Mouse (Mus musculus) limb, embryonic 15.5 days (tissue): ENCODE results near the gene 5730522E02Rik. TPM values are rescaled to one million over a fixed set of nuclear protein-coding genes. Genes with fewer than 3 reads are reported as not detected.
"Not testable (repeated sequence)": the region's sequence is repeated elsewhere in the genome, so short reads cannot be mapped to it uniquely, and the experiment has no call there.

Experiments used
- ATAC-seq: fragments of 200-750 bp; cut with Nextera tagmentation; 2 replicates; pipeline ENCODE4 v1.8.0; 2017; ENCODE audit warnings: low read depth, moderate TSS enrichment; ENCODE audit not compliant: insufficient number of reproducible peaks, low FRiP score, low TSS enrichment
- H3K27ac ChIP-seq: fragments of 300-500 bp; sonication (generic); 2 replicates; pipeline ENCODE4 v1.5.1; 2015; ENCODE audit warnings: moderate library complexity, mild to moderate bottlenecking, inconsistent platforms
- H3K27me3 ChIP-seq: fragments of 300-500 bp; sonication (generic); 2 replicates; pipeline ENCODE4 v1.6.1; 2015; ENCODE audit warnings: inconsistent platforms
- H3K36me3 ChIP-seq: fragments of 300-500 bp; sonication (generic); 2 replicates; pipeline ENCODE4 v1.6.1; 2015; ENCODE audit warnings: inconsistent platforms
- H3K4me1 ChIP-seq: fragments of 300-500 bp; sonication (generic); 2 replicates; pipeline ENCODE4 v1.6.1; 2015; ENCODE audit warnings: inconsistent platforms
- H3K4me2 ChIP-seq: fragments of 300-500 bp; sonication (generic); 2 replicates; pipeline ENCODE4 v1.6.1; 2015; ENCODE audit warnings: mild to moderate bottlenecking, inconsistent platforms
- H3K4me3 ChIP-seq: fragments of 300-500 bp; sonication (generic); 2 replicates; pipeline ENCODE4 v1.5.1; 2015; ENCODE audit warnings: mild to moderate bottlenecking, inconsistent platforms
- H3K9ac ChIP-seq: fragments of 300-500 bp; sonication (generic); 2 replicates; pipeline ENCODE4 v1.6.1; 2015; ENCODE audit warnings: inconsistent platforms
- H3K9me3 ChIP-seq: fragments of 300-500 bp; sonication (generic); 2 replicates; pipeline ENCODE4 v1.6.1; 2016; ENCODE audit warnings: inconsistent platforms
- WGBS: fragments of 180-500 bp; shearing (Covaris S2); methylation state at CpG from one replicate; pipeline ENCODE4 v1.1.7; 2015; 5-methylcytosine and 5-hydroxymethylcytosine counted together
- polyA plus RNA-seq: library from polyadenylated mRNA; unstranded; fragments of >200 nt; fragmentation: Nextera tagmentation; extraction: Ambion mirVana; gene quantifications from 2 replicates; pipeline ENCODE4 v1.2.1, GENCODE M21; 2015

Gene 5730522E02Rik
- 2.2 and 3.4 TPM in 2 replicates for polyA plus RNA-seq

DNA sequence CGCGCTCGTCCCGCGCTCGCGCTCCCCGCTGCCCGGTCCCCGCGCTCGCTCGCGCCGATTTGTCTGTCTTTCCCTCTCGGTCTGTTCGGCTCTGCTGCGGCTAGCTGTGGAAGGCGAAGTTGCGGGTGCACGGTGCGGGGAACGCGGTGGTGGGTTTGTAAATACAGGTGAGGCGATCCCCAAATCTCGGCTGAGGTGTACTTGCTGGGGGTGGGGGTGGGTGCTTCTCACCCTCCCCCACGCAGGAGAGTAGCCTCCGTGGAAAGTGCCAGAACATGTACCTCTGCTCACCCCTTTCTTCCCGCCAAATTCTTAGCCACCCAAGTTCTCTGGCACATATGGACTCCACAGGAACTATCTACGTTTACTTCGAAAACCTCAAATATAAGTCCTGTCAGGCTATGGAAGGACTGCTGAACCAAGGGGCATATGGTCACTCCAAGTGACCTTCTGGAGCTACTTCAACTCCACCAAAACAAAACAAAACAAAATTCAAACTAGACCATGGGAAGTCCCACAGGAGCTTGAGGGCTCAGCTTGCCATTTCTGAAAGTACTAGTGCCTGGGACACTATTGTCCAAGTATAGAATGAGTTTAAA lies at the start of gene 5730522E02Rik:
TSS of gene 5730522E02Rik (minus strand) at position 182 of the 599 bp plus-strand sequence.
- 0 out of 2 replicates have a peak, but pooled peaks have one; percentile 10 for ATAC-seq
- 2% methylated on average over 31 of the region's 31 CpGs for WGBS

DNA sequence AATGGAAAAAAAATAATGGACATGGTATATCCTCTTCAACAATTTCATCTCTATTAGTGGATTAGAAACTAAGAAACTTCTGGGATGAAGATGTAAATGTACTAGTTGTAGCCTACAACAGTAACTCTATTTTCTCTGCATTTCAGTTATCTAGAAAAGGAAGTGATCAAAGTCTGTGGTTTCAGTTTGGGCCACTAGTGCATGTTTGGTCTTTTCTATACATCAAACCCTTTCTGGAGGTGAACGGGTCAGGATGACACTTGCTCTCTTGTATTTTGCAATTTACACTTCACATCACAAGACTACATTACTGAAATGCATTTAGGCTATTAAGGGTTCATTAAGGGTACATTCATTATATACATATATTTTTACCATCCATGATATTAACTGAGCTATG lies 26.0 kb upstream of the 5730522E02Rik start:
- Histone ChIP-seq H3K36me3 (no peaks in the 10 kb centered on the region), H3K9me3 (no peaks in the 10 kb centered on the region), H3K4me3 (no peak overlapping the region), H3K27me3 (no peaks in the 10 kb centered on the region), H3K27ac (no peak overlapping the region), H3K9ac (no peak overlapping the region), H3K4me1 (no peaks in the 10 kb centered on the region), H3K4me2 (no peak overlapping the region)
- 89% methylated on average over 1 of the region's 1 CpGs for whole genome bisulfite sequencing
- ATAC-seq = no peak

More for the DNA sequence above, at the start of gene 5730522E02Rik:
- H3K36me3 ChIP-seq = no peaks in the 10 kb centered on the region
- no peaks in the 10 kb centered on the region for H3K27me3 ChIP-seq
- peak within 1 kb of the TSS; percentile 67 for H3K4me2 ChIP-seq
- peak within 1 kb of the TSS; percentile 96 for H3K27ac ChIP-seq
- peak within 1 kb of the TSS; percentile 87 for H3K9ac ChIP-seq
- no peaks in the 10 kb centered on the region for H3K9me3 ChIP-seq
- H3K4me3 ChIP-seq = peak within 1 kb of the TSS; percentile 61
- no peaks in the 10 kb centered on the region for H3K4me1 ChIP-seq

DNA sequence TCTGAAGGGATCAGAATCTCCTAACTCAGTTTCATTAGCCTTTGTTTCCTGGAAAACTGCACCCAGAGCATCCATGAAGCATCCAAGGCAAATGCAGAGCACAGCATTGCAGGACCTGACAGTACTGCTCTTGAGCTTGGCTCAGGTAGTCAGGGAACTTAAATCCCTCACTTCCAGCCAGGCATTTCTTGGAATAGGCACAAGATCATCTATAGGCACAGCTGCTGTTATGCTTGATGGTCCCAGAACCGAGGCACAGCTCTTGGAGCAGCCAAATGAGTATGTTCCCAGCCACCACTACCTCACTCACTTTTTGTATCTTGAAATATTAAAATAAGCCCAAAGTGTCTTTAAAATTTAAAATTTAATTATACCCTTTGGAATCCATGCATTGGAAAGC lies 19.3 kb upstream of the 5730522E02Rik start:
- Histone ChIP-seq H3K4me1 (no peaks in the 10 kb centered on the region), H3K4me2 (no peak overlapping the region), H3K9ac (no peak overlapping the region), H3K9me3 (no peaks in the 10 kb centered on the region), H3K4me3 (no peak overlapping the region), H3K27me3 (no peaks in the 10 kb centered on the region), H3K27ac (no peak overlapping the region), H3K36me3 (no peaks in the 10 kb centered on the region)
- 71% methylated on average over 1 of the region's 1 CpGs for WGBS
- no peak for ATAC-seq

DNA sequence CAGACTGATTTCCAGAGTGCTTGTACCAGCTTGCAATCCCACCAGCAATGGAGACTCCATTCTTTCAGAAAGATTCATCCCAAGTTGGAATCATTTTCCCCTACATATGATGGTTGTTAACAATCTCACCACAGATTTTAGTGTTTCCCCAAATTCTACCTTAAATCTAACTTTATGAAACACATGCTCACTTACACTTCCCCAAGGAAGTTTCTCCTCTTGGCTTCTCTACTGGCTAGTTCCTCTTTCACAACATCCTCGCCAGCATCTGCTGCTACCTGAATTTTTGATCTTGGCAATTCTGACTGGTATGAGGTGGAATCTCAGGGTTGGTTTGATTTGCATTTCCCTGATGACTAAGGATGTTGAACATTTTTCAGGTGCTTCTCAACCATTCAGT lies 3.1 kb upstream of the 5730522E02Rik start:
- 88% methylated on average over 1 of the region's 1 CpGs for WGBS
- not testable (repeated sequence) for H3K9ac ChIP-seq, H3K4me2 ChIP-seq, H3K4me3 ChIP-seq, H3K36me3 ChIP-seq, H3K9me3 ChIP-seq, H3K27me3 ChIP-seq, H3K27ac ChIP-seq, H3K4me1 ChIP-seq, ATAC-seq

DNA sequence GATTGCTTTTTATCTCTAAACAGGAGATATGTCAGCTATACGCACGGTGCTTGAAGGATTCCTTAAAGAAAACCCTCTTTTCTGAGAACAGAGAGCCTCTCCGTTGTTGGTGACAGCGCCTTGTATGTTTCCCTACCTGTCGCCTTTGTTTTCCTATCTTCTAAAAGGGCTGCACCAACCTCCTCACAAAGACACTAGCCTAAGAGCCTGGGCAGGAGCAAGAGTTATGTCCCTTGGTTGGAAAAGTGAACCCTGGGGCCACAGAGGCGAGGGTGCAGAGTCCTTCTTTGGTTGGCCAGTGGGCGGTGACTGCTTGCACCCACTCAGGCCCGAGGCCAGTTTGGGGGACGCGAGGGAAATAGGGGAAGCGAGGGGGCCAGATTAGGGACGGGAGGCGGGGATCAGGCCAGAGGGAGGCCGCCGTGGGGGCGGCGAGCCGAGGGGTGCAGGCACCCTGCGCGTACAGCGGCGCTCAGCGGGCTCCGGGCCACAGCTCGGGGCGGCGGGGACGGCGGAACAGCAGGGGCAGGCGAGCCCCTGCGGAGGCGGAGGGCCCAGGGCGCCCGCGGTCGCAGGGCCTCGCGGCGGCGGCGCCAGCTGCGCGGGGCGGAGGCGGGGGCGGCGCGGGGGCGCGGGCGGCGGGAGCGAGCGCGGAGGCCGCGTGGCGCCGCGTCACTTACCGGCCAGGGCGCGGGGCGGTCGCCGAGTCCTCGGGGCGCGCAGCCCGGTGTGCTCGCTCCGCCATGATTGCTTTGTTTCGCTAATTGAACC lies 567 bp downstream of the 5730522E02Rik start:
- no peaks in the 10 kb centered on the region for H3K9me3 ChIP-seq
- peak overlapping the region; percentile 67 for H3K4me2 ChIP-seq
- no peaks in the 10 kb centered on the region for H3K27me3 ChIP-seq
- no peaks in the 10 kb centered on the region for H3K36me3 ChIP-seq
- H3K4me1 ChIP-seq = no peaks in the 10 kb centered on the region
- H3K4me3 ChIP-seq = peak overlapping the region; percentile 61
- peak overlapping the region; percentile 96 for H3K27ac ChIP-seq
- peak overlapping the region; percentile 87 for H3K9ac ChIP-seq
- WGBS = 2% methylated on average over 41 of the region's 73 CpGs
- ATAC-seq = peak; percentile 80

DNA sequence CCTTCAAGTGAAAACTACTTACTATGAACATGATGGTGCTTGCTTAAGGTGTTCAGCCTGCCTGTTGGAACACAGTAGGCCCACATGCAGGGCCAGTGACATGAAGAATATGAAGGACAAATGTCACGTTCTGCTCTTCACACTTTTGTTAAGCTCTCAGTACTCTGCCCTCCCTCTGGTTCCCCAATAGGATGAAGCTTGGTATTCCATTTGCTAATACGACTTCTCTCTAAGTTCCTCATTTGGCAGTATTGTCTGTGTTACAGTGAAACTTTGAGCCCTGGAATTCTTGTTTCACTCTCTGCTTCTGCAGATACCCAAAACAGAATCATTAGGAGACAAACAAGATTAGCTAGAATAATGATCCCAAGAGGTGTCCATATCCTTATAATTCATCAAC lies 7.1 kb downstream of the 5730522E02Rik start:
- Histone ChIP-seq H3K4me3 (no peak overlapping the region), H3K27ac (no peak overlapping the region), H3K9me3 (no peaks in the 10 kb centered on the region), H3K36me3 (no peaks in the 10 kb centered on the region), H3K4me1 (no peaks in the 10 kb centered on the region), H3K27me3 (no peaks in the 10 kb centered on the region), H3K4me2 (no peak overlapping the region), H3K9ac (no peak overlapping the region)
- ATAC-seq = no peak
- 78% methylated on average over 2 of the region's 2 CpGs for WGBS

DNA sequence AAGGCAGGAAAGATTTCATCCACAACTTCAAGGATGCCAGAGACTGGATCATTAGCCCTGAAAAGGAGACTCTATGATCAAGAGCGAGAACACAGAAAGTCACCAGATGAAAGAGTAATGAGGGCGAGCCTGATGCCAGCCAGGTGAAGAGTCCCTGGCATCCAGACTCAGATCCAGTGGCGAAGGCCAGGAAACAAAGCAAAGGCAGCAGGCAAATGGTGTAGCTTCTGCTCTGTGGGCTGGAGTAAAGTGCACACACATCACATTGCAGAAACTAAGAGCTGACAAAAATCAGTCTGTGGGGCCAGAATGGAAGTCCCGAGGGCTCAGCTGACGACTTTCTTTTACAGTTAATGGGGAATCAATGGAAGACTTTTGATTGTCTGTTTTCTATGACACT lies 7.7 kb downstream of the 5730522E02Rik start:
- 82% methylated on average over 5 of the region's 5 CpGs for WGBS
- Histone ChIP-seq H3K27ac (no peak overlapping the region), H3K36me3 (no peaks in the 10 kb centered on the region), H3K27me3 (no peaks in the 10 kb centered on the region), H3K9ac (no peak overlapping the region), H3K9me3 (no peaks in the 10 kb centered on the region), H3K4me3 (no peak overlapping the region), H3K4me2 (no peak overlapping the region), H3K4me1 (no peaks in the 10 kb centered on the region)
- no peak for ATAC-seq

DNA sequence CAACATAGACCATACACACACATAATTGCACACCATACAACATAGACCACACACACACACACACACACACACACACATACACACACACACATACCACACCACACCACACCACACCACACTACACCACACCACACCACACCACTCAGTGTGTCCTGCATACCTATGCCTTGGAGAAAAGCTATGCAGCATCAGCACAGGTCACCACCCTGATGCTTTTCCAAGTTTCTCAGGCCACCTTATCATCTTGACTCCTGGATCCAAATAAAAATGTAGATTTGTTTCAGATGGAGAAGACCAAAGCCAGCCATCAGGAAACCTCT lies 8.8 kb downstream of the 5730522E02Rik start:
- no peak for ATAC-seq

DNA sequence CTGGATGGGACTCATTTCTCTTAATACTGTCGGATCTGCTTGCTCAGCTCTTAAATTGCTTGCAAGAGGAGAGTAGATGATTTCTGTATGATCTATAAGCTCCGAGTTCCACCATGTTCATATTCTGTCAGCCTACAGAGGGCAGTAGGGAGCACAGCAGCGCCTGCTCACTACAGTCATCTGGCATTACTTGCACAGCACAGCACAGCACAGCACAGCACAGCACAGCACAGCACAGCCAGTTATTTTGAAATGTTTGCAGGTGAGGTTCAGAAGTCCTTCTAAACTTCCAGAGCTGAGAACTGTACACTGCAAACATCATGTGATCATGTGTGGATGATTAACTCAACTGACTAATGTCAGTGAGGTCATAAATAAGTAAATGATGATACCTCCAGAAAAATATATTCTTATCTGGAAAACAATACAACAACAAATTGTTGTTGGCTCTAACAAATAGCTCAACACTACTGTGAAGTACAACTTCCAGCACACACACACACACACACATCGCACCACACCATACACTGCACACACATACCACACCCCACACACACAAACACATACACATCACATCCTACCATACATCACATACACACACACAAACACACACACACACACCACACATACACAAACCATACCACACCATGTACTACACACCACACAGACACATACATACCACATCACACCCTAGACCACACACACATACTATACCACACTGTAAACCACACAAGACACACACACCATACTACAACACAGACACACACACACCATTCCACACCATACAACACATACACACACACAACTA lies 9.4 kb downstream of the 5730522E02Rik start:
- no peaks in the 10 kb centered on the region for H3K27me3 ChIP-seq
- 55% methylated on average over 4 of the region's 4 CpGs for WGBS
- no peak overlapping the region for H3K27ac ChIP-seq
- H3K4me2 ChIP-seq = no peak overlapping the region
- no peaks in the 10 kb centered on the region for H3K36me3 ChIP-seq
- H3K4me1 ChIP-seq = no peaks in the 10 kb centered on the region
- ATAC-seq = no peak
- no peak overlapping the region for H3K9ac ChIP-seq
- no peak overlapping the region for H3K4me3 ChIP-seq
- no peaks in the 10 kb centered on the region for H3K9me3 ChIP-seq

More for the DNA sequence above, 8.8 kb downstream of the 5730522E02Rik start:
- Histone ChIP-seq H3K9ac (no peak overlapping the region), H3K27ac (no peak overlapping the region), H3K4me1 (no peaks in the 10 kb centered on the region), H3K36me3 (no peaks in the 10 kb centered on the region), H3K27me3 (no peaks in the 10 kb centered on the region), H3K9me3 (no peaks in the 10 kb centered on the region), H3K4me2 (no peak overlapping the region), H3K4me3 (no peak overlapping the region)

DNA sequence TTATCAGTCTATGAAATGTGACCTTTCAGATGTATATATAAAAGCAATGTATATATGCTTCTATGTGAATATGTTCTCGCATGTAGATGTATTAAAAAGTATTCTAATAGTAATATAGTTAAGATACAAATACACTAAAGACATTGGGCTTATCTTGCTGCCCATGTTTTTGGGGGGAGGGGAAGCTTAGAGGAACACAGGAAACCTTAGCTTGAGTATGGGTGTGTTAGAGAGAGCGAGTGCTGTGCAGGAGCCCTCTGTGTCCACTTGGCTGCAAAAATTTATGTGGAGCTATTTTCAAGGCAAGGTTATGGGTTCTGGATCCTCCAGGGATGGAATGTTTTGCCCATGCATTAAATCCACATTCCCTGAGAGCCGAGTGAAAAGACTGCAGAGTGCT lies 15.1 kb downstream of the 5730522E02Rik start:
- 60% methylated on average over 3 of the region's 3 CpGs for WGBS
- Histone ChIP-seq H3K27me3 (no peaks in the 10 kb centered on the region), H3K4me3 (no peak overlapping the region), H3K27ac (no peak overlapping the region), H3K4me1 (no peaks in the 10 kb centered on the region), H3K9ac (no peak overlapping the region), H3K9me3 (no peaks in the 10 kb centered on the region), H3K36me3 (no peaks in the 10 kb centered on the region), H3K4me2 (no peak overlapping the region)
- no peak for ATAC-seq

DNA sequence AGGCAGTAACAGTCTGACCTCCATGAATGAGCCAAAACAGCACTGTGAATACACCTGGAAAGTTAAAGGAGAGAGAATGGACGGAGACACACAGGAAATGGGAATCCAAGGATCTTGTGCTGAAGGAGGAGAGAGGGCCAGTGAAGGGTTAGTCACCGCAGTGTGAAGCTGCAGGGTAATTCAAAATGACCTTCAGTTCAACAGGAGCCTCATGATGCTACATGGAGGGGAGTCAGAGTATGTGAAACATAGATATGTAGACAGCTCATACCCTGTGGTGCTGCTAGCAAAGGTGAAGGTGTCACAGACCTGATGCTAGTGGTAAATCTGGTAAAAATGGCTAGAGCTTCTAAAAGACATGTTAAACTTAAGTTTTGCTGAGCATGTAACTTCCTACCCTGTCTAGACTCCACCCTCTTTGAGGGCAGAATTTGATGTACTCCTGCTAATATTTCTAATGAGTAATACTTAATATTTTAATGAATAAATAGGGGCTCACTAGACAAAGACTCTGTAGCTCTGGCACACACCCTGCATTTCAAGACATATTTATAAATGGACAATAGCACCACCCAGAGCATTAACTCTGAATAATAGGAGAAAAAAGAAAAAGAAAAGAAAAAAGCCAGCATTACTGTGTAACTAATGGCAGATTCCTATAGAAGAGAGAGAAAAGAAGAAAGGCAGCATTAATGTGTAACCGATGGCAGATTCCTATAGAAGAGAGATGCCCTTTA lies 23.2 kb downstream of the 5730522E02Rik start:
- H3K27me3 ChIP-seq = no peaks in the 10 kb centered on the region
- no peaks in the 10 kb centered on the region for H3K4me1 ChIP-seq
- H3K4me2 ChIP-seq = no peak overlapping the region
- 83% methylated on average over 3 of the region's 3 CpGs for WGBS
- no peak overlapping the region for H3K4me3 ChIP-seq
- H3K9ac ChIP-seq = no peak overlapping the region
- no peaks in the 10 kb centered on the region for H3K36me3 ChIP-seq
- ATAC-seq = no peak
- H3K27ac ChIP-seq = no peak overlapping the region
- no peaks in the 10 kb centered on the region for H3K9me3 ChIP-seq
